In the genomic region with DNA sequence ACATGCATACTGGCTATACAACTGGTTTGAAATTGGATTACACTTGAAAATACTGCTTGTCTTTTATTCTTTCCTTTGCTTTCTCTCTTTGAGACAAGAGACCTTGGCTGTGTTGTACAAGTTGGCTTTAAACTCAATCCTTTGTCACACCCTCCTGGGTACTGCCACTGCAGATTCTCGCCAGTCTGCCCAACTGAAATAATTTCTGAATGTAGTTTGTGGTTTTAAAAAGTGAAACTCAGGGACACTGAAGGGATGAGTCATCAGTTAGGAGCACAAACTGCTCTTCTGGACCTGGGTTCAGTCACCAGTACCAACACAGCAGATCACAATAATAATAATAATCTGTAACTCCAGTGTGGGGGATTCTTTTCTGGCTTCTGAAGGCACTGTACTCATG, we compare ENCODE assay signal across 18 mouse cellular contexts. TPM values are rescaled to one million over a fixed set of nuclear protein-coding genes. Genes with fewer than 3 reads are reported as not detected.
DNase-seq lines count a peak whose midpoint lies in the region; ATAC-seq lines count a peak whose summit lies in the region.
"Had no signal": no experiment of that assay in that cellular context is flagged by ENCODE, and none has a peak within 500 bp of the region (broad histone marks: within the 10 kb centered on the region; RNA-seq: fewer than 3 reads in every experiment).

No protein-coding gene starts in this region.

- peak overlapping the region; percentile 65 for H3K27ac ChIP-seq in heart, embryonic 16.5 days (ENCODE audit: low read length)
- H3K27ac ChIP-seq in heart, embryonic 11.5 days (ENCODE audit: low read depth, low read length) = no peak overlapping the region
- H3K27ac ChIP-seq: forebrain, embryonic 15.5 days; hindbrain, embryonic 12.5 days; liver, embryonic 12.5 days; lung, embryonic 15.5 days had no signal

- peaks cover 10% of the 10 kb centered on the region for H3K4me1 ChIP-seq in heart, embryonic 16.5 days (ENCODE audit: control insufficient read depth, insufficient read depth, low read length)
- 0 out of 2 replicates have a peak, but pooled peaks cover 3% of the 10 kb centered on the region for H3K4me1 ChIP-seq in heart, embryonic 11.5 days (ENCODE audit: control insufficient read depth, insufficient read depth, low read length)
- H3K4me1 ChIP-seq: forebrain, embryonic 15.5 days; hindbrain, embryonic 12.5 days; liver, embryonic 12.5 days had no signal

- no peaks in the 10 kb centered on the region for H3K27me3 ChIP-seq in heart, embryonic 16.5 days (ENCODE audit: control insufficient read depth, insufficient read depth, low read length)
- H3K27me3 ChIP-seq in heart, embryonic 11.5 days (ENCODE audit: control insufficient read depth, insufficient read depth, low read length) = no peaks in the 10 kb centered on the region
- H3K27me3 ChIP-seq: forebrain, embryonic 15.5 days; hindbrain, embryonic 12.5 days; liver, embryonic 12.5 days; lung, embryonic 15.5 days had no signal

- WGBS in heart, embryonic 16.5 days = 72% methylated on average over 1 of the region's 1 CpGs
- 87% methylated on average over 1 of the region's 1 CpGs for WGBS in heart, embryonic 11.5 days (ENCODE audit: insufficient replicate concordance)

- no peak overlapping the region for H3K9ac ChIP-seq in heart, embryonic 16.5 days (ENCODE audit: low read length)
- H3K9ac ChIP-seq in heart, embryonic 11.5 days (ENCODE audit: low read depth, low read length) = no peak overlapping the region
- H3K9ac ChIP-seq: forebrain, embryonic 15.5 days; hindbrain, embryonic 12.5 days; liver, embryonic 12.5 days; lung, embryonic 15.5 days had no signal

- H3K4me2 ChIP-seq in heart, embryonic 16.5 days (ENCODE audit: low read depth, low read length) = 0 out of 2 replicates have a peak overlapping the region, but pooled peaks have one; percentile 15
- no peak overlapping the region for H3K4me2 ChIP-seq in heart, embryonic 11.5 days
- H3K4me2 ChIP-seq: forebrain, embryonic 15.5 days; hindbrain, embryonic 12.5 days; liver, embryonic 12.5 days; lung, embryonic 15.5 days had no signal

- no peak for ATAC-seq in heart, embryonic 16.5 days (replicated peaks; ENCODE audit: extremely low read depth, insufficient read depth, low FRiP score)
- ATAC-seq in heart, embryonic 11.5 days (replicated peaks; ENCODE audit: insufficient number of reproducible peaks, low FRiP score, low TSS enrichment) = no peak
- ATAC-seq: CD4-positive, CD25-positive, alpha-beta regulatory T cell, adult 4 months; forebrain, embryonic 15.5 days; liver, embryonic 12.5 days had no signal

- no peaks in the 10 kb centered on the region for H3K9me3 ChIP-seq in heart, embryonic 16.5 days (replicated peaks; ENCODE audit: control insufficient read depth, low read length)
- H3K9me3 ChIP-seq in heart, embryonic 11.5 days (replicated peaks; ENCODE audit: control insufficient read depth, low read length) = no peaks in the 10 kb centered on the region
- H3K9me3 ChIP-seq: forebrain, embryonic 15.5 days; hindbrain, embryonic 12.5 days; liver, embryonic 12.5 days; lung, embryonic 15.5 days had no signal

- no peak overlapping the region for H3K4me3 ChIP-seq in heart, embryonic 16.5 days (ENCODE audit: low read length)
- H3K4me3 ChIP-seq in heart, embryonic 11.5 days (ENCODE audit: low read depth, low read length) = no peak overlapping the region
- H3K4me3 ChIP-seq: forebrain, embryonic 15.5 days; hindbrain, embryonic 12.5 days; liver, embryonic 12.5 days; lung, embryonic 15.5 days had no signal

- peak; percentile 15 for DNase-seq in adrenal gland, postnatal 14 days
- DNase-seq in adrenal gland, postnatal 10 days = no peak
- peak; percentile 74 for DNase-seq in Muller cell, postnatal 12 days (ENCODE audit: inconsistent ontology term)
- peak; percentile 28 for DNase-seq in induced T-regulatory cell, adult 2 months (ENCODE audit: low read depth)
- DNase-seq in thymus, postnatal 25 days = no peak
- no peak for DNase-seq in liver
- DNase-seq: cerebellum, postnatal 10 days; gastrocnemius, postnatal 10 days; kidney, adult 11 months; kidney, postnatal 10 days; right cerebral cortex, postnatal 4 days had no signal

- peaks cover 23% of the 10 kb centered on the region for H3K36me3 ChIP-seq in heart, embryonic 16.5 days (ENCODE audit: control insufficient read depth, insufficient read depth)
- H3K36me3 ChIP-seq in heart, embryonic 11.5 days (ENCODE audit: control insufficient read depth, insufficient read depth, low read length) = peaks cover 12% of the 10 kb centered on the region

RNA-seq across cellular contexts. Expression of a gene that starts 21.8 kb away (rescaled TPM):
- total RNA-seq in adrenal gland, postnatal 14 days (2021) = 33.0 and 37.4 TPM in 2 replicates
- 10 to 100 TPM; 33.2 to 42.0 TPM for total RNA-seq in adrenal gland, postnatal 10 days (2021)
- 15.5 and 17.4 TPM in 2 replicates for polyA plus RNA-seq in heart, embryonic 16.5 days (2015; fragmentation: Nextera tagmentation; extraction: Ambion mirVana)
- 24.8 and 30.1 TPM in 2 replicates for polyA plus RNA-seq in heart, embryonic 11.5 days (2014; fragmentation: Nextera tagmentation; extraction: Ambion mirVana)

RNA-seq across cellular contexts. Expression of a gene that starts 44.3 kb away (rescaled TPM):
- 51.2 and 55.8 TPM in 2 replicates for total RNA-seq in adrenal gland, postnatal 14 days (2021)
- total RNA-seq in adrenal gland, postnatal 10 days (2021) = 10 to 100 TPM; 46.2 to 48.8 TPM
- polyA plus RNA-seq in heart, embryonic 16.5 days (2015; fragmentation: Nextera tagmentation; extraction: Ambion mirVana) = 50.1 and 54.9 TPM in 2 replicates
- polyA plus RNA-seq in heart, embryonic 11.5 days (2014; fragmentation: Nextera tagmentation; extraction: Ambion mirVana) = 57.5 and 58.8 TPM in 2 replicates

Comparison
In these comparisons a context has a peak if more than half of its experiments do, and no peak if none do; other contexts are left out.
1. DNase-seq: peak in adrenal gland, postnatal 14 days (single experiment), Muller cell, postnatal 12 days (single experiment) and induced T-regulatory cell, adult 2 months (single experiment); none in adrenal gland, postnatal 10 days (single experiment), thymus, postnatal 25 days (single experiment) and liver (single experiment).